Mouse (Mus musculus): Measurements from ENCODE around the gene Irf3.

DNA sequence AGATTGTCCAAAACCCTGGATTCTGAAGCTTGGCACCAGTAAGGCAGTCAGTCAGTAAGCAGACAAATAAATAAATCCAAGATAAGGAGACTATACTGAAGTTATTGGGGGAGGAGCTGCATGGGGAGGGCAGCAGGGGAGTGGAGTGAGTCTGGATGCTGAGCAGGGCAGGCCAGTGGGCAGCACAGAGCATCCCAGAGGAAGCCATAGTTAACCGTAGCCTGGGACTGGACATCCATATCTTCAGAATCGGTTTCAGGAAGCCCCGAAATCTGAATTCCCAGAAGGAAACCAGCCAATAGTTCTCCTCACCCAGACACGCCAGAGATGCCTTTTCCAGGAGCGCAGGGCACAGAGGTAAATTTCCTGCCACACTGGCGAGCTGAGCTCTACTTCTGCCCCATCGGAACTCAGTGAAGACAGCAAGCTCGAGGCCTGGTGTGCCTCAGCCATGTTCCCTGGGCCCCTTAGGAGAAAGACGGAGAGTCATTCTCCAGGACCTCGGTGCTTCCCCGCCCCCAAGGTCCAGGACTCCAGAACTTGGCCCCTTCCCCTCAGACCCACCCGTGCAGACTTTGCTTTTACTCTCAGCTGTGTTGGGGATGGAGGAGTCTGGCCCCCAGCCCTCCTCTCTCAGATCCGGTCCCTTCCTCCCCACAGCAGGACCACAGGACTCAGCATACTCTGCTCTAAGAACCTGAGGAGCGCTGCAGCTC lies 23.9 kb upstream of the Irf3 start:
- TF ChIP-seq HCFC1 (IDR thresholded peaks at IDR 0.05; ENCODE audit: borderline replicate concordance, insufficient read depth, low read length) (no peak), MAFK (IDR thresholded peaks at IDR 0.05; ENCODE audit: insufficient read depth, low read depth, low read length) (no peak), CHD2 (IDR thresholded peaks at IDR 0.05; ENCODE audit: low read depth, low read length) (no peak)
